Mouse (Mus musculus) 416B (cell line): ENCODE measurements around the gene Olfr68.
"Not testable (repeated sequence)": the region's sequence is repeated elsewhere in the genome, so short reads cannot be mapped to it uniquely, and the experiment has no call there.

Experiments used
- DNase-seq: peaks from one replicate; pipeline ENCODE4 v3.0.0; 2011; ENCODE audit warnings: low read depth

Gene Olfr68

GRCm38 (mm10) chr7:103767687-103768086, 11.8 kb downstream of the Olfr68 start:
- not testable (repeated sequence) for DNase-seq

GRCm38 (mm10) chr7:103762212-103762611, 17.3 kb downstream of the Olfr68 start:
- DNase-seq, result peak; percentile 80

- no peak for DNase-seq
Observed at GRCm38 (mm10) chr7:103757233-103757632, 22.3 kb downstream of the Olfr68 start, which contains the start of gene Olfr630. Olfr630 (minus strand) TSS chr7:103757333.

- DNase-seq, result no peak
Observed at GRCm38 (mm10) chr7:103744843-103745242, 34.7 kb downstream of the Olfr68 start, which contains the start of gene Olfr629. Olfr629 (minus strand) TSS chr7:103744943.

GRCm38 (mm10) chr7:103730074-103730473, 49.4 kb downstream of the Olfr68 start, which contains the start of gene Olfr628:
Olfr628 (plus strand) TSS chr7:103730374.
- no peak for DNase-seq
